Mouse (Mus musculus) induced T-regulatory cell, adult 2 months (primary cell): Measurements from ENCODE around the gene Rpp38.
A peak's percentile ranks its signal among the peaks of the same experiment; 100 is the strongest.

Experiments
- DNase-seq: peaks from one replicate; pipeline ENCODE4 v3.0.0-alpha.2; 2012; ENCODE audit warnings: low read depth

Rpp38 gene

DNA sequence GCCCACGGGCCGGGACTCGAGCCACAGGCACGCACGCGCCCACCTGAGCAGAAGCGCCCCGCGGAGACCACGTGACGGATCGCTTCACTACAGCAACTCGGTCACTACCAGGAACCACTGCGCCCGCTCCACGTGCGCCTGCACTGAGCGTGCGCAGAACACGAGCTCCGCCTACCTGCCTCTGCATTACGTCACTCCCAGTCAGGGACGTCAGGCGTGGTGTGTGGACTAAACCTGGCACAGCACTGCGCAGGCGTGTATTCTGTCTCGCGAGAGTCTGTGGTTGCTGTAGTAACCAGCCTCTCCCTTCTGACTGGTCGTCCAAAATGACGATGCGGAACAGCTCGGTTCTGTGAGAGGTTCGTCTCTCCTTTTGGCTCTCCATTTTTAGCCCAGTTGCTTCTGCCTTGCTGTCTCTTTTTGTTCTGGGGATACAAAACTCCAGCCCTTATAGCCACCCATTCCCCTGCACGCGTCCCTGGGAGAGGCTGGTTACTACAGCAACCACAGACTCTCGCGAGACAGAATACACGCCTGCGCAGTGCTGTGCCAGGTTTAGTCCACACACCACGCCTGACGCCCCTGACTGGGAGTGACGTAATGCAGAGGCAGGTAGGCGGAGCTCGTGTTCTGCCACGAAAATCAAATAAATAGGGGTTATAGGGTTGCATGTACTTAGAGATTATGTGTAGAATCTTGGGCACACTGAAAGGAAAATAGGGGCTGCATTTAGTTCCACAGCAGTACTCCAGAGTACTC, at the start of gene Rpp38:
TSS of gene Rpp38 (minus strand) at position 160 of the 759 bp plus-strand sequence.
- DNase-seq = peak; percentile 98

DNA sequence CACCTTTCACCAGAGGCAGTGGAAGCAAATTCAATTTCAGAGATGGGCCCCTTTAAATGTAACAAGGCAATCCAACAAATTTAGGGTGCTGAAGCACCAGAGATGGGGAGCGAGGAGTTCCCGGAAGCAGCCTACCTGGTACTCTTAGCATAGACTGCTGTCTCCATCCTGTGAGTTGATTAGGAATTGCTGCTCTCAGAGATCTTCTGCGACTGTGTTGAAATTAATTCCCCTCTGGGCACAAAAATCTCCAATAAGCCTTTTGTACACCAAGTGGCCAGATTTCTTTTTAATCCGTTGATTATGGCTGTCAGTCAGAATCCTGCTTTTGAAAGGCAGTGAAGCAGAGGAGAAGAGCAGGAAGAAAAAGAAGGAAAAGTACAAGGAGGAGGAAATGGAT, 32.7 kb upstream of the Rpp38 start:
- no peak for DNase-seq

DNA sequence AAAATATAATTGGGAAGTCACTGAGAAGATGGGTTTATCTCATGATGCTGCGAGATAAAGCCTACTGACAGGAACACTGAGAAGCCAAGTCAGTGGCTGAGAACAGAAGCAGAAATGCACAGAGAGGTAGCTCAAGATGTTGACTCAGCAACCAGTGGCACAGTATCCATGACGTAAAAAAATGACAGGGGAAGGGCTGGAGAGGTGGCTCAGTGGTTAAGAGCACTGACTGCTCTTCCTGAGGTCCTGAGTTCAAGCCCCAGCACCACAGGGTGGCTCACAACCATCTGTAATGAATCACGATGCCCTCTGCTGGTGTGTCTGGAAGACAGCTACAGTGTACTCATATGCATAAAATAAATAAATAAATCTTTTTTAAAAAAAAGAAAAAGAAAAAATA, 28.6 kb upstream of the Rpp38 start:
- DNase-seq = no peak

DNA sequence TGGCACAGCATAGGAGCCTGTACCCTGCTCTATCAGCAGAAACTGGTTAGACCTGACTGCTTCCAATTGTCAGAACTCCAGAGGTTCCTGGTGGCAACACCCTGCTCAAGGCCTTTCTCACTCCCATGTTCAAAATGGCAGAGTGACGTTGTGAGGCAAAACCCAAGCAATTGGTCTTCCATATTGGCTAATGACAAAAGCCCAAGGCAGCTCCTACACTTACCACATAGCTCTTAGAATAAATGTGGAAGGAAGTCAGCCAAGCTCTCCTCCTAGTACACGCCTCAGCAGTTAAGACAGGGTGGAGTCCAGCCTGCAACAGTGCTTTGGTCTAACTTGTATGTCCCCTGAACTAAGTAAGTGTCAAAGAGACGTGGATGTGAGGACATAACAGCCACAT, 25.4 kb upstream of the Rpp38 start:
- no peak for DNase-seq

DNA sequence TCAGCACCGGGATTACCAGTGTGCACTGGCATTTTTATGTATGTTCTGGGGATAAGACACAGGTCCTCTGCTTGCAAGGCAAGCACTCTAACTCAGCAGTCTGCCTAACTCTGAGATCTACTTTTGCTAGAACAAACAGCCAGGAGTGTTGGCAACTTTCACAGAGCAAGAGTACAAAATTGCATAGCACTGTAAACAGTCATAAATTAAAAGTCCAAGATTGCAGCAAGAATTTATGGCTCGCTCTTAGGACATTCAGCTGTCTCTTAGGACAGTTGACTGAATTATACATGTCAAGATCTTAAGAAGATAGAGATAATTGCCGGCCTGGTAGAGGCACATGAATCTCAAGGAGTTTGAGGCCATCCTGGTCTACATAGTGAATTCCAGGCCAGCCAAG, 23.9 kb upstream of the Rpp38 start:
- no peak for DNase-seq

DNA sequence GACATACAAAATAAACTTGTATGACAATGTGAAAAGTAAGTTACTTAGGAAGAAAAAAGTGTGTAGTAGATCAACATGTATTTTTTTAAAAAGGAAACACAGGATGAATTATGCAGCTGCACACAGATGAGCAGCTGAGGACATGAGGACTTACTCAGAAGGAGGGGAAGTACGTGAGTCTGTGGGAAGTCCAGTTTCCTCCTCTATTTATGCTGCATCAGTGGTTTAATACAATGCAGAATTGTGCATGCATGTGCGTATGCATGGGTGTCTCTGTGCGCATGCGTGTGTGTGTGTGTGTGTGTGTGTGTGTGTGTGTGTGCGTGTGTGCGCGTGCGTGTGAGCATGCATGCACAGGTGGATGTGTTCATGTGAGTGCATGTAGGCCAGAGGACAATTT, 23.4 kb upstream of the Rpp38 start:
- DNase-seq = no peak

DNA sequence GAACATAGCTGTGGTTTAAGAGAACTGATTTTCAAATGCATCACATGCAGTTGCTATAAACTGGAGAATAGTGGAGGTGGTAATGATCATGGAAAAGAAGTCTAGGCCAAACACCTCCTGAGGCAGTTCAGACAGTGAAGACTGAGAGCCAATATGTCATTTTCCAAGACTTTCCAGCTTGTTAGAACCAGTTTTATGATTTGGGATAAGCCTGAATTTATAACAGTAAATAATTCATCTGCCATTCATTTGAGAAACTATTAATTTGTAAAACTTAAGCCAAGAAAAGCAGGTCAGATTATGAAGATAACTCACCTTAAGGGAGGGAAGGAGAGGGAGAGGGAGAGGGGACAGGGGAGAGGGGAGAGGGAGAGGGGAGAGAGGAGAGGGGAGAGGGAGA, 20.7 kb upstream of the Rpp38 start:
- no peak for DNase-seq

DNA sequence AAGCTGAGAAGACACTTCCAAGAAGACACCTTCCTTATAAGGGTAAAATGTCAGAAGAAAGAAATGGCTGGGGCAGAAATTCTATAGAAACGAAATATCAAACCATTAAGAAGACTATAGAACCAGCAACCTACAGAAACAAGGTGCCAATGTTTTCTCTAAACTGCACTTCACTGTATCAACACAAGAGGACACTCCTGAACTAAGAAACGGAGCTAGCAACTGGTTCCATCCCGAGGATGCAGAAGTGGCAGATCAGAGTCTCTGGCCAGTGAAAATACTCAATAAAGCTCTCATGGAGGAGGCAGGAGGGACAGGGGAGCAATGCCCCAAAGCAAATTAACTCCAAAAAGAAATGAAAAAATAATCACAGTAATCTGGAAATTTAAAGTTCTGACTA, 16.5 kb upstream of the Rpp38 start:
- peak; percentile 59 for DNase-seq

DNA sequence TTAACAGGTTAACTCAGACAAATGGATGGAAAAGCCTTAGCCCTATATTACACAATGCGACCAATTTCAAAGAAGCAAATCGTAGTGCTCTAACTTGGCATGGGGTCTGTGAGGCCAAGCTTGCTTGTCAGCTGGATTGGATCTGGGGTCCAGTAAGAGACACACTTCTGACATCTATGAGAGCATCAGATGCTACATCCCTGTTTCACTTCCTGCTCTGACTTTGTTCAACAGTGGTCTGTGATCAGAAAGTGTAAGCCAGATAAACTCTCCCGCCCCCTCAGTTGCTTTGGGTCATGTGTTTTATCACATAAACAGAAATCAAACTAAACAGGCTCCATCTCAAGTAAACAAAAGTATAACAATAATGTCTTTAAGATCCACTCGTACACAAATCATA, 16.0 kb upstream of the Rpp38 start:
- DNase-seq = no peak

DNA sequence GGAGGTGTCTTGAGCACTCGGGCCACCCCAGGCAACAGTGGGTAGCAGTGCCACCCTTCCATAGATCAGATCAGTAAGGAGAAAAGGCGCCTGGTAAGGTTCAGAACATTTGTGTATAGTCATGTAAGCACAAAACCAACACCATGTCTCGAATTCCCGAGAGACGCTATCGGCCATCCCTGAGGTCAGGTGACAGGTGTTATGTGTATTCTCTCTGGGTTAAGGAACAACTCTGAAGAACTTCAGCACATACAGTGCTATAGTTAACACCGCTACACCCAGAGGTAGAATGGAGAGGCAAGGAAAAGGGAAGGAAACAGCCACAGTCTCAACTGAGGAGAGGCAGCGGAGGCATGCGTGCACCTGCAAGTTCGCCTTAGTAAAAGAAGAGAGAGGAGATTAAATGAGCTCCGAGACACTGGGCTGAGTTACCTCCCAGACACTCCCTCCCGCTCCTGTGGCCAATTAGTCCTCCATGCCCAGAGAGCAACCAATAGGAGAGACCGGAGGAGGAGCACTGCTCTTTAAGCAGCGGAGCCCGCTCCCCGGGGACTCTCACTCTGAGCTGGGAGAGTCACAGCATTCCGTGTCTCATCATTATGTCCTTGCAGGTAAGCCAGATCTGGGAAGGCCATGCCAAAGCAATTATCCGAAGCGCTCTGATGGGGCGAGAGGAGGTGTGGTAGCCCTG, 3.3 kb upstream of the Rpp38 start, which contains the start of gene Acbd7:
TSS of gene Acbd7 (plus strand) at position 558 of the 691 bp plus-strand sequence.
- peak; percentile 78 for DNase-seq

DNA sequence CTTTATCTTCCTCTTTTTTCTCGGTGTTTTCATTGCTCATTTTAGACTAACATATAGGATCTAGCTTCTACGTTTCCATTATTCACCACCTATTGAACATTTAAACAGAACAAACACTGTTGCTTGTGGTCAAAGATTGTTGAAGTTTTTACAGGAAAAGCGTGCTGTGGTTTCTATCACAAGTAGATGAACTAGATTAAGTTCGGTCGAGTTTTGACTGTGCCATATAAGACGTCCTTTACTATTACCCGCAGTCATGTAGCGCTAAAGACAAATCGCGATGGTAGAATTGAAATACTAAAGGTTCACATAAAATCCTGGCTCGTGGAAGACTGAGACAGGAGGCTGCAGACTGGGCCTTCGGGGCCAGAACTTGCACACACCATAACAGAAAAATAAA, 1.3 kb upstream of the Rpp38 start:
- DNase-seq = peak; percentile 79

DNA sequence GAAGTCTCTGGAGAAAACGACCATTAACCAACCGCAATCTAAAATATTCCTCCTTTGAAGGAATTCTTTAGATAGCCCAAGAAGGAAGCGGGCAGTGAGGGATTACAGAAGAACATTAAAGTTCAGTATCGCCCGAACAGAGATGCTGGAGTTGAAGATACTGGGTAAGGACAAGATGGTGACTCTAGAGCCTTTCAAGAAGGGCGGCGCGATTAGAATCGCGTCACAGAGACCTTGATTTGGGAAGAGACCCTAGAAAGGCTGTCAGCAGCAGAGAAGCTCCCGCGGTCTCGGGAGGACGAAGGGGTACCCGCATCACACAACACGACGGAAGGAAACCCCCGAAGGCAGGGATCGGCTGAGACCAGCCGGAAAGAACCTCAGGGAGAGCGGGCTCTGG, 387 bp downstream of the Rpp38 start:
- no peak for DNase-seq

DNA sequence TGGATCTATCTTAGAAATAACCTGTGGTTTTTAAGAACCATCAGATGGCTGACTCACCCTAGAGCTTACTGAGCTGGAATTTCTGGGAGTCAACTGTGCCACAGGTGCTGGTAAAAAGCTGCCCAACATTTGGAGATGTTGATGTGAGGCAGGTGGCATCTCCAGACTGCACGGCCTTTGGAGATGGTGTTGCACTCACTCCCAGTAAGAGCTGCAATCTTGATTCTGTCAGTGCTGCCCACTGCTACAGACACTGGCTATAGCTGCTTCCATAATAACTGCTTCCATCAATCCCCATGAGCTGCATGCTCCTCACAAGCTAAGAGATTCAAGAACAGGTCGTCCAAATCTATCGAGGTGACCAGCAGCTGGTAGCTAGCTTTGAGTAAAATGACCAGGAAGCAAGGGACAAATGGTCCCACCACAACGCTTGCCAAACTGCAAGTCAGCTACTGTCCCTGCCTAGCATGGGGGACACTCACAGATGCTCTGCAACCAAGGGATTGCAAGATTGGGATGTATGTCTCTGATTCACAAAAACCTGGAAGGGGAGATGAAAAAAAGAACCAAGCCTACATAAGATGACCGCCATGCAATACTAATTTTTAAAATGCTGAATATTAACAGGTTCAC, 1.3 kb downstream of the Rpp38 start:
- DNase-seq = no peak

DNA sequence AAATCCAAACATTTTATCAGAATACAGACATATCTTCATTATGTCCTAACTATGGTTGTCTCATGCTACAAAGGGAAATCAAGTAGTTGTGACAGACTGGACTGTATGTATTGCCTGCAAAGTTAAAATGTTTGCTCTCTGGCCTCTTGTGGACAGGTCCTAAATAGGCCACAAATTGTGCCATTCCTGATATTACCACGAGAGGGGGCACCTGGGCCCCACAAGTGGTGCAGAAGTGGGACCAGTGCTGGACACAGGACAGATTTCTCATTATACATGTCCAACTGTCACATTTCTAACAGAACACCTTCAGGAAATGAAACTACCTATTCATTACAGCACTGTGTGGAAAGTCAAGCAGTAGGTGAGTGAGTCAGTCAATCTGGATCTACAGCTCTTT, 5.1 kb downstream of the Rpp38 start:
- peak; percentile 61 for DNase-seq

DNA sequence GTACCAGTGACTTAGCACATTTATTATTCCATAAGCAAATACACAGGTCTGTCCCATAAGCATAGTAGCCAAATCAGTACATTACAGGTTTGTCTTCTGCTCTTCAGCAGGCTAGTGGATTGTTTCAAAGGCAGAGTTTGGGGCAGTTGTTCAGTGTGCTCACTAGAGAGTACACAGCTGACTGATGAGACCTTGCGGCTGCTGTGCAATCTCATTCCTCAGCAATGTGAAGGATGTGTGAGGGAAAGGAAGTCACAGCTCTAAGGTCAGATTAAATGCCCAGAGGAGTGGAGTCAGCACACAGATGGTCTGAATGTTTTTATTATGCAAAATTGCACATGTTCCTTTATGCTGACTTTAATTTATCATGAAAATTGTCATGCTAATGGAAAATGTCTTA, 5.9 kb downstream of the Rpp38 start:
- no peak for DNase-seq

DNA sequence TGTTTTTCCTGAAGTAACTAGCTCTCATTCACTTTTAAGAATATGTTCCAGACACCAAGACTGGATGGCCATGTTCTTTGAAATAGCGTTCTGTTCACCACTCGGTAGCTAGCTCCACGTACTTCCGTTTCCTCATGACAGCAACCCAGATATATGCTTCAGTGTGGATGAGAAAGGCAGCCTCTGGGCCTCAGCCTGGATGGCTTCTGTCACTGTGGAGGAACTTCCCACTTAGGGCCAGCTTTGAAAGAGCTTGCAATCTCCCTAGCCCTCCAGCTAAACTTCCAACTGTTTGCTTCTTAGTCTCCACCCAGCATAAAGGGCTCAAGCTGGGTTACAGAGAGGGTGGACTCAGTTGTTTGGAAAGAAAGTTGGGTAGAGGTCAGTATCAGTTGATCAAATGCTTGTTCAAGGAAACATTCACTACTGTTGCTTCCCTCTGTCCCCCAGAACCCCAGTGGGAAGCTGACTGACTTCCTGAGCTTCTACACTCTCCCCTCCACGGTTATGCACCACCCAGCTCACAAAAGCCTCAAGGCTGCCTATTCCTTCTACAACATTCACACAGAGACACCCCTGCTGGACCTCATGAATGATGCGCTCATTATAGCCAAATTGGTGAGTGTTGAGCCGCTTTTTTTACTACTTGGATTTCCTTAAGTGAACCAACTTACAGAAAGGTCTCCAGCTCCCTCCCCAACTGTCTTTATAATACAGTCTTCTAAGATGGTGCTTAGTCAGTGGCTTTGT, 7.9 kb downstream of the Rpp38 start:
- DNase-seq = no peak

DNA sequence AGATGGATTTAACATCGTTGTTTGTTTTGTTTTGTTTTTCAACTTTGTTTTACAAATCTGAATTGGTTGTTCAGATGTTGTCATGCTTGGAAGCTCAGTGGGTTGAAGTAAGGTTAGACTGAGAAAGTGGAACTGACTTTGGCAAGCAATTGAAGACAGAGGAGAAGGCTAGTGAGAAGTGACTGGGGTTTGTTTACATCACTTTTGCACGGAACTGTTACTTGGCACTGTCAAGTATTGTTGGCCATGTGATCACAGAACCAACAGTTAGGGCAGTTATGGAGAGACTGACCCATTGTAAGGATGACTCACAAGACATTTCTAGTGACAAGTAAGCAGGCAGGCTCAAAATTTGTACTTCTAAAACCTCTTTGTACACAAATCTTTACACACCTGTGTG, 9.3 kb downstream of the Rpp38 start:
- no peak for DNase-seq

DNA sequence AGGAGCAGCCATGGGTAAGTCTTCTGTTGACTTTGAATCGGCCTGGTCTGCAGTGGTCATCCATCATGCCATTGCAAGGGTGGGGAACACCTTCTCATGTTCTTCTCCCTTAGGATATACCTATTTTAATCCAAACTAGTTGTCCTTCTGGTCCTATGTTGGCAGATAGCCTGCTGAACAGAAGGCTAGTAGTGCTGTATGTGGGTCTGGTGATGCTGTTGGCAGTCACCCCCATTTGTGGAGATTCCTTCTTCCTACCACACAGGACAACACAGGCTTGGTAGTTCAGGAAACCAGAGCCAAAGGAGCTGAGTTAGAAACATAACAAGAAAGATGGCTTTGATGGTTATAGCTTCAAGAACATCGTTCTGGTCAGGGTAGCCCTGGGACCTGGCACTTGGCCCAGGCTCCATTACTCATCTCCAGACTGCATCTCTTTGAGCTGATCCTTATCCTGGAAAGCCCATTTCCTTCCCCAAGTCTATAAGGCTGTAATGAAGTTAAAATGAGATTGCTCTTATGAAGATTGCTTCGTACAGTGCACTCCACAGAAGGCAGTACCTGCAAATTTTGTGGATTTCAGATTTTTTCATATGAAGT, 26.9 kb downstream of the Rpp38 start:
- DNase-seq = no peak

DNA sequence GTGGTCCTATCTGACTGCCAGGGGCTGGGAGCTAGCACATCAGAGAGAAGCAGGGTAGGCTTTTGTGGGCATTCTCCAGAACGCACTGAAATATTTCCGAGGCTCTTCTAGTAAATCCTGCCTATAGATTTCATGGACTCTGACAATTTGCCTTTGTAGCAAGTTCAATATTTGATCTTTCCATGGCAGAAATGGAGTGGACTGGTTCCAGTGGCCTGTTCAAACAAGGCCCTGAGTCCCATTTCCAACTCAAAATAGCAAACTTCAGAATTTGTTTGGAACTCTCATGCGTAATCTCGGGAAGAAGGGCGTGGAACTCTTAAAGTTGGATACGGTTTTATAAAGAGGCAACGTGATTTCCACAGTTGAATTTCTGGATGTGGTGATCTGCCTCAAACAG, 36.6 kb downstream of the Rpp38 start:
- no peak for DNase-seq

DNA sequence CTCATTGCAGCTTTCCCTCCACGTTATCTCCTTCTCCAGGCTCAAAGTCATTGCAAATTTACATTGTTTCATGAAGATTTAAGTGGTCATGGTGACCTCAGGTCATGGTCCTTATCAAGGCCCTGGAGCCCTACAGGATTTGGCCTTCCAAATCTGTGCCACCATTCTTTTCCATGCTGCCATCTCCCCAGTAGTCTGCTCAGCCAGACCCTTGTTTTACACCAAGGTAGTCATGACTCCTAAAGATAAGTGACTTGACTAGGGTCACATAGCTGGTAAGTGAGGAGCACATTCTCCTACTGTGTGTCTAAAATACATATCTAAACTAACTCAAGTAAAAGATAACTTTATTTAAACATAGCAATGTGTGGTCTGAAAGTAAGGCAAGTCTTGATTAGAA, 40.3 kb downstream of the Rpp38 start:
- DNase-seq = no peak

DNA sequence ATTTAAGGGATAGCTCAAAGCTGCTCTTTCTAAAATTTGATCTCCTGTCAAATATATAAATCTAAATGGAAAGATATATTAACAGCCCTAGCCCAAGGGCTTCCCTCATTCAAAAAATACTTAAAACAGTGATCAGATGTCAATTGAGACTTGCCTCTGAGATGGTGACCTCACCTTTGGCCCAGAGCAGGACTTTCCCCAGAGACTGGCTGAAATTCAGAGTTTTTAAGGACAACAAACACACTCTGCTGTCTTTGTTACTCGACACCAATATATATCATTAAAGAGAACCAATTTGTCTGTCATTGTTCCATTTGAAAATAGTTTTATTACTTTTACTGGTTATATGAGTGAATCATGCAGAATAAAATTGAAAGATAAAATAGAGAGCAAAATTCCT, 42.9 kb downstream of the Rpp38 start:
- DNase-seq = no peak

DNA sequence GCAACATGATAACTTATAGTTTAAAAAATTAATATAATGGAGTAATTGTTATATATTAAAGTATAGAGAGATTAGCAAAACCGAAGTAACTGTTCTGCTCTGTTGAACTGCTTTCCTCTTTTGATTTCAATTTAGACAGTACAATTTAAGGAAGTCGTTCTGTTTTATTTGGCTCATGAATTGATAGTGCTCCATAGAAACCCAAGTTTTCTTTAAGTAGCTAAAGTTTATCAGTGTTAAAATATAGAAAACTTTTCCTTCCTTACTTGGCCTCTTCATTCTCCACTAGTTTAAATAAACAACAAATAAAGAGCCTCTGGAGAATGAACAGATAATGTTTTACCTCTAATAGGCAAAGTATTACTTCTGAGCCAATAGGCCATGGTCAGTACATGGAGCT, 46.2 kb downstream of the Rpp38 start:
- no peak for DNase-seq
